Mouse (Mus musculus): ENCODE measurements around the gene Kcns1. TPM values are rescaled to one million over a fixed set of nuclear protein-coding genes. Genes with fewer than 3 reads are reported as not detected.

Gene Kcns1
- polyA plus RNA-seq, 1 experiment from 2014 or later: 0.40 TPM

- ATAC-seq (ENCODE audit: insufficient number of reproducible peaks, low FRiP score, low TSS enrichment, low read depth) (no peak), DNase-seq (ENCODE audit: low spot score) (no peak)
- H3K4me1 ChIP-seq (ENCODE audit: control insufficient read depth, insufficient read depth, low read length): peaks cover 13% of the 10 kb centered on the region
- no peaks in the 10 kb centered on the region for H3K36me3 ChIP-seq (ENCODE audit: control insufficient read depth, insufficient read depth, low read length)
- H3K9ac ChIP-seq (ENCODE audit: low read length): no peak overlapping the region
- no peaks in the 10 kb centered on the region for H3K27me3 ChIP-seq (ENCODE audit: control insufficient read depth, insufficient read depth, low read length)
- no peaks in the 10 kb centered on the region for H3K9me3 ChIP-seq (ENCODE audit: control insufficient read depth, low read length)
- H3K4me3 ChIP-seq (ENCODE audit: low read depth, low read length): no peak overlapping the region
- H3K4me2 ChIP-seq (ENCODE audit: low read depth, severe bottlenecking): no peak overlapping the region
- WGBS: 95% methylated on average over 12 of the region's 12 CpGs
- no peak overlapping the region for H3K27ac ChIP-seq (replicated peaks; ENCODE audit: low read depth, low read length)
Measured at GRCm38 (mm10) chr2:164146556-164146955, 24.4 kb downstream of the Kcns1 start.

GRCm38 (mm10) chr2:164144541-164144940 is 26.4 kb downstream of the Kcns1 start:
- DNase-seq (ENCODE audit: low spot score) (no peak), ATAC-seq (ENCODE audit: insufficient number of reproducible peaks, low FRiP score, low TSS enrichment, low read depth) (no peak)
- H3K9ac ChIP-seq (ENCODE audit: low read length): no peak overlapping the region
- H3K9me3 ChIP-seq (ENCODE audit: control insufficient read depth, low read length): no peaks in the 10 kb centered on the region
- no peak overlapping the region for H3K27ac ChIP-seq (replicated peaks; ENCODE audit: low read depth, low read length)
- H3K4me3 ChIP-seq (ENCODE audit: low read depth, low read length): no peak overlapping the region
- H3K27me3 ChIP-seq (ENCODE audit: control insufficient read depth, insufficient read depth, low read length): no peaks in the 10 kb centered on the region
- peaks cover under 1% of the 10 kb centered on the region; the same call in 1 of the 2 replicates for H3K4me1 ChIP-seq (ENCODE audit: control insufficient read depth, insufficient read depth, low read length)
- H3K36me3 ChIP-seq (ENCODE audit: control insufficient read depth, insufficient read depth, low read length): no peaks in the 10 kb centered on the region
- no peak overlapping the region for H3K4me2 ChIP-seq (ENCODE audit: low read depth, severe bottlenecking)
- WGBS: 87% methylated on average over 10 of the region's 10 CpGs

- no peak overlapping the region for H3K27ac ChIP-seq (replicated peaks; ENCODE audit: low read depth, low read length)
- H3K4me1 ChIP-seq (ENCODE audit: control insufficient read depth, insufficient read depth, low read length): no peaks in the 10 kb centered on the region; the same call in 1 of the 2 replicates
- DNase-seq (ENCODE audit: low spot score) (no peak), ATAC-seq (ENCODE audit: insufficient number of reproducible peaks, low FRiP score, low TSS enrichment, low read depth) (no peak)
- no peak overlapping the region for H3K4me3 ChIP-seq (ENCODE audit: low read depth, low read length)
- no peaks in the 10 kb centered on the region for H3K27me3 ChIP-seq (ENCODE audit: control insufficient read depth, insufficient read depth, low read length)
- no peak overlapping the region for H3K4me2 ChIP-seq (ENCODE audit: low read depth, severe bottlenecking)
- H3K9ac ChIP-seq (ENCODE audit: low read length): no peak overlapping the region
- H3K9me3 ChIP-seq (ENCODE audit: control insufficient read depth, low read length): no peaks in the 10 kb centered on the region
- WGBS: 89% methylated on average over 6 of the region's 6 CpGs
- no peaks in the 10 kb centered on the region for H3K36me3 ChIP-seq (ENCODE audit: control insufficient read depth, insufficient read depth, low read length)
Measured at GRCm38 (mm10) chr2:164144025-164144424, 26.9 kb downstream of the Kcns1 start.

GRCm38 (mm10) chr2:164142021-164142420 is 28.9 kb downstream of the Kcns1 start:
- Histone ChIP-seq H3K4me3 (ENCODE audit: low read depth, low read length) (no peak overlapping the region), H3K4me1 (ENCODE audit: control insufficient read depth, insufficient read depth, low read length) (peaks cover 5% of the 10 kb centered on the region; the same call in 1 of the 2 replicates), H3K27ac (replicated peaks; ENCODE audit: low read depth, low read length) (peak overlapping the region; percentile 60; the same call in 1 of the 2 replicates), H3K27me3 (ENCODE audit: control insufficient read depth, insufficient read depth, low read length) (no peaks in the 10 kb centered on the region), H3K4me2 (ENCODE audit: low read depth, severe bottlenecking) (no peak overlapping the region), H3K36me3 (ENCODE audit: control insufficient read depth, insufficient read depth, low read length) (no peaks in the 10 kb centered on the region), H3K9me3 (ENCODE audit: control insufficient read depth, low read length) (no peaks in the 10 kb centered on the region), H3K9ac (ENCODE audit: low read length) (no peak overlapping the region)
- DNase-seq (ENCODE audit: low spot score) (no peak), ATAC-seq (ENCODE audit: insufficient number of reproducible peaks, low FRiP score, low TSS enrichment, low read depth) (no peak)
- 79% methylated on average over 10 of the region's 10 CpGs for WGBS

- Histone ChIP-seq H3K9me3 (ENCODE audit: control insufficient read depth, low read length) (no peaks in the 10 kb centered on the region), H3K4me1 (ENCODE audit: control insufficient read depth, insufficient read depth, low read length) (peaks cover 5% of the 10 kb centered on the region; the same call in 1 of the 2 replicates), H3K4me3 (ENCODE audit: low read depth, low read length) (no peak overlapping the region), H3K27me3 (ENCODE audit: control insufficient read depth, insufficient read depth, low read length) (no peaks in the 10 kb centered on the region), H3K9ac (ENCODE audit: low read length) (no peak overlapping the region), H3K4me2 (ENCODE audit: low read depth, severe bottlenecking) (no peak overlapping the region), H3K27ac (replicated peaks; ENCODE audit: low read depth, low read length) (peak overlapping the region; percentile 55; the same call in 1 of the 2 replicates), H3K36me3 (ENCODE audit: control insufficient read depth, insufficient read depth, low read length) (no peaks in the 10 kb centered on the region)
- ATAC-seq (ENCODE audit: insufficient number of reproducible peaks, low FRiP score, low TSS enrichment, low read depth): no peak
- WGBS: 71% methylated on average over 6 of the region's 6 CpGs
- DNase-seq (ENCODE audit: low spot score): no peak
Measured at GRCm38 (mm10) chr2:164137754-164138153, 33.2 kb downstream of the Kcns1 start.

- no peak overlapping the region for H3K9ac ChIP-seq (ENCODE audit: low read length)
- H3K27me3 ChIP-seq (ENCODE audit: control insufficient read depth, insufficient read depth, low read length): no peaks in the 10 kb centered on the region
- no peaks in the 10 kb centered on the region for H3K36me3 ChIP-seq (ENCODE audit: control insufficient read depth, insufficient read depth, low read length)
- ATAC-seq (ENCODE audit: insufficient number of reproducible peaks, low FRiP score, low TSS enrichment, low read depth) (no peak), DNase-seq (ENCODE audit: low spot score) (no peak)
- H3K27ac ChIP-seq (replicated peaks; ENCODE audit: low read depth, low read length): no peak overlapping the region
- H3K4me2 ChIP-seq (ENCODE audit: low read depth, severe bottlenecking): no peak overlapping the region
- 61% methylated on average over 2 of the region's 2 CpGs for WGBS
- no peaks in the 10 kb centered on the region for H3K9me3 ChIP-seq (ENCODE audit: control insufficient read depth, low read length)
- H3K4me3 ChIP-seq (ENCODE audit: low read depth, low read length): no peak overlapping the region
- H3K4me1 ChIP-seq (ENCODE audit: control insufficient read depth, insufficient read depth, low read length): peaks cover 5% of the 10 kb centered on the region; the same call in 1 of the 2 replicates
Measured at GRCm38 (mm10) chr2:164136393-164136792, 34.5 kb downstream of the Kcns1 start.

- DNase-seq (ENCODE audit: low spot score): no peak
- 89% methylated on average over 1 of the region's 1 CpGs for WGBS
- H3K9ac ChIP-seq (ENCODE audit: low read length): no peak overlapping the region
- no peak overlapping the region for H3K4me3 ChIP-seq (ENCODE audit: low read depth, low read length)
- no peak overlapping the region for H3K27ac ChIP-seq (replicated peaks; ENCODE audit: low read depth, low read length)
- no peaks in the 10 kb centered on the region for H3K9me3 ChIP-seq (ENCODE audit: control insufficient read depth, low read length)
- no peaks in the 10 kb centered on the region for H3K27me3 ChIP-seq (ENCODE audit: control insufficient read depth, insufficient read depth, low read length)
- ATAC-seq (ENCODE audit: insufficient number of reproducible peaks, low FRiP score, low TSS enrichment, low read depth): no peak
- H3K4me1 ChIP-seq (ENCODE audit: control insufficient read depth, insufficient read depth, low read length): peaks cover 5% of the 10 kb centered on the region; the same call in 1 of the 2 replicates
- no peak overlapping the region for H3K4me2 ChIP-seq (ENCODE audit: low read depth, severe bottlenecking)
- H3K36me3 ChIP-seq (ENCODE audit: control insufficient read depth, insufficient read depth, low read length): no peaks in the 10 kb centered on the region
Measured at GRCm38 (mm10) chr2:164135367-164135766, 35.5 kb downstream of the Kcns1 start.

GRCm38 (mm10) chr2:164134563-164134962 is 36.4 kb downstream of the Kcns1 start:
- no peak for DNase-seq (ENCODE audit: low spot score)
- Histone ChIP-seq H3K4me1 (ENCODE audit: control insufficient read depth, insufficient read depth, low read length) (peaks cover 5% of the 10 kb centered on the region; the same call in 1 of the 2 replicates), H3K9ac (ENCODE audit: low read length) (no peak overlapping the region), H3K4me2 (ENCODE audit: low read depth, severe bottlenecking) (no peak overlapping the region), H3K9me3 (ENCODE audit: control insufficient read depth, low read length) (no peaks in the 10 kb centered on the region), H3K27me3 (ENCODE audit: control insufficient read depth, insufficient read depth, low read length) (no peaks in the 10 kb centered on the region), H3K4me3 (ENCODE audit: low read depth, low read length) (no peak overlapping the region), H3K36me3 (ENCODE audit: control insufficient read depth, insufficient read depth, low read length) (no peaks in the 10 kb centered on the region), H3K27ac (replicated peaks; ENCODE audit: low read depth, low read length) (no peak overlapping the region)
- no peak for ATAC-seq (ENCODE audit: insufficient number of reproducible peaks, low FRiP score, low TSS enrichment, low read depth)
- 78% methylated on average over 6 of the region's 6 CpGs for whole genome bisulfite sequencing

- DNase-seq (ENCODE audit: low spot score): no peak
Measured at GRCm38 (mm10) chr2:164131586-164131985, 39.3 kb downstream of the Kcns1 start.

More at GRCm38 (mm10) chr2:164131586-164131985, 39.3 kb downstream of the Kcns1 start:
- Histone ChIP-seq H3K9me3 (ENCODE audit: control insufficient read depth, low read length) (no peaks in the 10 kb centered on the region), H3K4me3 (ENCODE audit: low read depth, low read length) (no peak overlapping the region), H3K27me3 (ENCODE audit: control insufficient read depth, insufficient read depth, low read length) (no peaks in the 10 kb centered on the region), H3K9ac (ENCODE audit: low read length) (no peak overlapping the region), H3K4me2 (ENCODE audit: low read depth, severe bottlenecking) (no peak overlapping the region), H3K36me3 (ENCODE audit: control insufficient read depth, insufficient read depth, low read length) (0 out of 2 replicates have a peak, but pooled peaks cover 2% of the 10 kb centered on the region), H3K27ac (replicated peaks; ENCODE audit: low read depth, low read length) (no peak overlapping the region), H3K4me1 (ENCODE audit: control insufficient read depth, insufficient read depth, low read length) (no peaks in the 10 kb centered on the region)
- 92% methylated on average over 1 of the region's 1 CpGs for WGBS
- ATAC-seq (ENCODE audit: insufficient number of reproducible peaks, low FRiP score, low TSS enrichment, low read depth): no peak
